Mouse (Mus musculus) heart, embryonic 14.5 days (tissue): ENCODE data around the gene Srsf9. TPM values are rescaled to one million over a fixed set of nuclear protein-coding genes. Genes with fewer than 3 reads are reported as not detected.

Source experiments
- polyA plus RNA-seq: library from polyadenylated mRNA; unstranded; fragments of >200 nt; fragmentation: Nextera tagmentation; extraction: Ambion mirVana; gene quantifications from 2 replicates; pipeline ENCODE4 v1.2.1, GENCODE M21; 2014

Srsf9 gene
- polyA plus RNA-seq, 1 experiment from 2014 or later, result 104 TPM

Other genes starting within 250 kb of the Srsf9 start
- 20.6 and 31.5 TPM in 2 replicates for gene Gm10401, start 228.9 kb upstream of the Srsf9 start, polyA plus RNA-seq
- gene Acads, start 207.8 kb upstream of the Srsf9 start, polyA plus RNA-seq, result 58.9 and 89.5 TPM in 2 replicates
- gene Unc119b, start 192.2 kb upstream of the Srsf9 start, polyA plus RNA-seq, result 17.5 and 20.5 TPM in 2 replicates
- 53.6 and 57.8 TPM in 2 replicates for gene Mlec, start 169.0 kb upstream of the Srsf9 start, polyA plus RNA-seq
- 0.77 and 0.98 TPM in 2 replicates for gene Cabp1, start 132.8 kb upstream of the Srsf9 start, polyA plus RNA-seq
- gene Pop5, start 91.3 kb upstream of the Srsf9 start, polyA plus RNA-seq, result 62.8 and 66.7 TPM in 2 replicates
- gene Rnf10, start 54.3 kb upstream of the Srsf9 start, polyA plus RNA-seq, result 77.1 and 83.9 TPM in 2 replicates
- 75.1 and 82.1 TPM in 2 replicates for gene Coq5, start 47.5 kb upstream of the Srsf9 start, polyA plus RNA-seq
- gene Dynll1, start 26.2 kb upstream of the Srsf9 start, polyA plus RNA-seq, result 1,218 and 1,301 TPM in 2 replicates
- gene Gatc, start 14.0 kb downstream of the Srsf9 start, polyA plus RNA-seq, result 28.3 and 29.1 TPM in 2 replicates
- gene Triap1, start 14.0 kb downstream of the Srsf9 start, polyA plus RNA-seq, result 42.9 and 47.6 TPM in 2 replicates
- gene Cox6a1, start 21.8 kb downstream of the Srsf9 start, polyA plus RNA-seq, result 1,685 and 1,706 TPM in 2 replicates
- 2.7 and 3.3 TPM in 2 replicates for gene Msi1, start 102.4 kb downstream of the Srsf9 start, polyA plus RNA-seq
- gene Pla2g1b, start 139.1 kb downstream of the Srsf9 start, polyA plus RNA-seq, result not detected in 2 replicates
- 19.2 and 22.5 TPM in 2 replicates for gene Sirt4, start 157.5 kb downstream of the Srsf9 start, polyA plus RNA-seq
- gene Pxn, start 179.5 kb downstream of the Srsf9 start, polyA plus RNA-seq, result 14.4 and 19.1 TPM in 2 replicates
- 1,183 and 1,268 TPM in 2 replicates for gene Rplp0, start 232.3 kb downstream of the Srsf9 start, polyA plus RNA-seq
- gene Gcn1l1, start 238.1 kb downstream of the Srsf9 start, polyA plus RNA-seq, result 25.2 and 26.3 TPM in 2 replicates